Mouse (Mus musculus): ENCODE measurements at regions not wholly inside any gene's neighbourhood (a gene's known extent, or its start where the extent isn't known, plus 50 kb on each side); places are given as distances from the start of the nearest gene placed in this dataset.

GRCm38 (mm10) chr3:54103098-54103497 lies 52.7 kb upstream of the Trpc4 start:
- ATAC-seq (replicated peaks; ENCODE audit: low read depth, poor library complexity, severe bottlenecking) = no peak

GRCm38 (mm10) chr3:54083634-54084033 lies 72.2 kb upstream of the Trpc4 start:
- no peak for ATAC-seq (replicated peaks; ENCODE audit: low read depth, poor library complexity, severe bottlenecking)

GRCm38 (mm10) chr3:54076461-54076860 lies 79.4 kb upstream of the Trpc4 start:
- no peak for ATAC-seq (replicated peaks; ENCODE audit: low read depth, poor library complexity, severe bottlenecking)

- ATAC-seq (replicated peaks; ENCODE audit: low read depth, poor library complexity, severe bottlenecking) = no peak
Observed at GRCm38 (mm10) chr3:54060653-54061052, 95.2 kb upstream of the Trpc4 start.

GRCm38 (mm10) chr3:54054376-54054775 lies 101.5 kb upstream of the Trpc4 start:
- ATAC-seq (replicated peaks; ENCODE audit: low read depth, poor library complexity, severe bottlenecking) = no peak

- no peak for ATAC-seq (replicated peaks; ENCODE audit: low read depth, poor library complexity, severe bottlenecking)
Observed at GRCm38 (mm10) chr3:54049370-54049769, 106.5 kb upstream of the Trpc4 start.

- no peak for ATAC-seq (replicated peaks; ENCODE audit: low read depth, poor library complexity, severe bottlenecking)
Observed at GRCm38 (mm10) chr3:54048091-54048670, 107.7 kb upstream of the Trpc4 start.

- no peak for ATAC-seq (replicated peaks; ENCODE audit: low read depth, poor library complexity, severe bottlenecking)
Observed at GRCm38 (mm10) chr3:54027365-54027764, 128.5 kb upstream of the Trpc4 start.

- no peak for ATAC-seq (replicated peaks; ENCODE audit: low read depth, poor library complexity, severe bottlenecking)
Observed at GRCm38 (mm10) chr3:54020196-54020595, 135.6 kb upstream of the Trpc4 start.

- ATAC-seq (replicated peaks; ENCODE audit: low read depth, poor library complexity, severe bottlenecking) = no peak
Observed at GRCm38 (mm10) chr3:54017943-54018649, 137.7 kb upstream of the Trpc4 start.

- no peak for ATAC-seq (replicated peaks; ENCODE audit: low read depth, poor library complexity, severe bottlenecking)
Observed at GRCm38 (mm10) chr3:54016877-54017276, 139.0 kb upstream of the Trpc4 start.

- no peak for ATAC-seq (replicated peaks; ENCODE audit: low read depth, poor library complexity, severe bottlenecking)
Observed at GRCm38 (mm10) chr3:54011016-54011415, 144.8 kb upstream of the Trpc4 start.

- no peak for ATAC-seq (replicated peaks; ENCODE audit: low read depth, poor library complexity, severe bottlenecking)
Observed at GRCm38 (mm10) chr3:53992993-53993392, 129.4 kb upstream of the Ufm1 start.

- ATAC-seq (replicated peaks; ENCODE audit: low read depth, poor library complexity, severe bottlenecking) = 0 out of 2 replicates have a peak, but pooled peaks have one; percentile 47
Observed at GRCm38 (mm10) chr3:53988796-53989195, 125.2 kb upstream of the Ufm1 start.

GRCm38 (mm10) chr3:53988256-53988655 lies 124.6 kb upstream of the Ufm1 start:
- ATAC-seq (replicated peaks; ENCODE audit: low read depth, poor library complexity, severe bottlenecking) = no peak

- ATAC-seq (replicated peaks; ENCODE audit: low read depth, poor library complexity, severe bottlenecking) = no peak
Observed at GRCm38 (mm10) chr3:53987316-53987715, 123.7 kb upstream of the Ufm1 start.

- ATAC-seq (replicated peaks; ENCODE audit: low read depth, poor library complexity, severe bottlenecking) = no peak
Observed at GRCm38 (mm10) chr3:53984743-53985550, 121.3 kb upstream of the Ufm1 start.

GRCm38 (mm10) chr3:53982311-53982710 lies 118.7 kb upstream of the Ufm1 start:
- no peak for ATAC-seq (replicated peaks; ENCODE audit: low read depth, poor library complexity, severe bottlenecking)

- ATAC-seq (replicated peaks; ENCODE audit: low read depth, poor library complexity, severe bottlenecking) = peak; percentile 79
Observed at GRCm38 (mm10) chr3:53981585-53981984, 118.0 kb upstream of the Ufm1 start.

GRCm38 (mm10) chr3:53977379-53978080 lies 113.9 kb upstream of the Ufm1 start:
- no peak for ATAC-seq (replicated peaks; ENCODE audit: low read depth, poor library complexity, severe bottlenecking)

Data from common myeloid progenitor, adult 5-6 weeks (primary cell).